Mouse (Mus musculus) thymus, adult 2 months (tissue): Measurements from ENCODE around the gene Gucy2g.

Source experiments
- CTCF ChIP-seq: fragments of 200-500 bp; IDR thresholded peaks from 2 replicates; pipeline ENCODE4 v1.5.1; 2012; ENCODE audit warnings: mild to moderate bottlenecking, control low read depth, low read length, moderate library complexity, borderline replicate concordance; ENCODE audit not compliant: control insufficient read depth, poor library complexity, insufficient read depth; ENCODE audit errors: extremely low read depth
- POLR2A ChIP-seq: fragments of 200-500 bp; IDR thresholded peaks from 2 replicates; pipeline ENCODE4 v1.6.1; 2012; ENCODE audit warnings: mild to moderate bottlenecking, low read length, control low read depth, moderate library complexity; ENCODE audit not compliant: control insufficient read depth, poor library complexity, insufficient read depth; ENCODE audit errors: extremely low read depth

GRCm38 (mm10) chr19:55185074-55185473 is 56.0 kb downstream of the Gucy2g start:
- no peak for TF ChIP-seq POLR2A
- TF ChIP-seq CTCF = no peak
